Mouse (Mus musculus) intestine, postnatal 0 days (tissue): ENCODE measurements at regions not wholly inside any gene's neighbourhood (a gene's known extent, or its start where the extent isn't known, plus 50 kb on each side); places are given as distances from the start of the nearest gene placed in this dataset.

ENCODE experiments used
- ATAC-seq: fragments of 200-750 bp; cut with Nextera tagmentation; 2 replicates; pipeline ENCODE4 v1.8.0; 2017; ENCODE audit warnings: mild to moderate bottlenecking, moderate TSS enrichment, moderate library complexity
- H3K27ac ChIP-seq: fragments of 300-500 bp; sonication (generic); 2 replicates; pipeline ENCODE4 v1.5.1; 2014; ENCODE audit warnings: mild to moderate bottlenecking, low read depth, low read length, moderate library complexity
- H3K27me3 ChIP-seq: fragments of 300-500 bp; sonication (generic); replicated peaks from 2 replicates; pipeline ENCODE4 v1.6.1; 2014; ENCODE audit warnings: low read length, mixed read lengths; ENCODE audit not compliant: control insufficient read depth, insufficient read depth
- H3K36me3 ChIP-seq: fragments of 300-500 bp; sonication (generic); 2 replicates; pipeline ENCODE4 v1.6.1; 2014; ENCODE audit warnings: mild to moderate bottlenecking, moderate library complexity; ENCODE audit not compliant: control insufficient read depth, insufficient read depth
- H3K4me1 ChIP-seq: fragments of 300-500 bp; sonication (generic); replicated peaks from 2 replicates; pipeline ENCODE4 v1.6.1; 2014; ENCODE audit warnings: antibody characterized with exemption, low read length, mixed read lengths; ENCODE audit not compliant: control insufficient read depth, insufficient read depth
- H3K4me2 ChIP-seq: fragments of 300-500 bp; sonication (generic); replicated peaks from 2 replicates; pipeline ENCODE4 v1.6.1; 2014; ENCODE audit warnings: low read depth, mild to moderate bottlenecking, moderate library complexity
- H3K4me3 ChIP-seq: fragments of 300-500 bp; sonication (generic); 2 replicates; pipeline ENCODE4 v1.5.1; 2014; ENCODE audit warnings: low read depth, low read length
- H3K9ac ChIP-seq: fragments of 300-500 bp; sonication (generic); 2 replicates; pipeline ENCODE4 v1.6.1; 2014; ENCODE audit warnings: mild to moderate bottlenecking, low read depth, low read length
- H3K9me3 ChIP-seq: fragments of 300-500 bp; sonication (generic); 2 replicates; pipeline ENCODE4 v1.6.1; 2016; ENCODE audit warnings: mixed run types; ENCODE audit not compliant: control insufficient read depth
- CTCF ChIP-seq: sonication (generic); IDR thresholded peaks from 2 replicates; pipeline ENCODE4 v1.5.1; 2016; ENCODE audit warnings: low read depth, mild to moderate bottlenecking, control low read depth, antibody characterized with exemption, moderate library complexity
- WGBS: fragments of 180-500 bp; shearing (Covaris S2); extraction: QIAGEN DNeasy Blood & Tissue Kit; methylation state at CpG from one replicate; pipeline ENCODE4 v1.1.7; 2014; 5-methylcytosine and 5-hydroxymethylcytosine counted together

DNA sequence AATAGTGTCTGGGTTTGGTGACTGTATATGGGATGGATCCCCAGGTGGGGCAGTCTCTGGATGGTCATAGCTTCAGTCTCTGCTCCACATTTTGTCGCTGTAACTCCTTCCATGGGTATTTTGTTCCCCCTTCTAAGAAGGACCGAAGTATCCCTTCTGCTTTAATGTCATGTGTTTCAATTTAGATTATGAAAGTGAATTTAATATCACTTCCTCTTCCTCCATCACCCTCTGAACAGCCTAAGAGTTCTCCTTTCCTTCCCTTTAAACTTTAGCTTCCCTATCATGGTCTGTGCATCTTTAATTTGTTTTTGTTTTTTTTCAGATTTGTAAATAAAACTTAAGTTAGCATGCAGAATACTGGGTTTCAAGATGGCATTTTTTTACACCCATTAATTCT is 211.0 kb upstream of the Phyhipl start:
- Histone ChIP-seq H3K27me3 (no peaks in the 10 kb centered on the region), H3K27ac (no peak overlapping the region), H3K36me3 (no peaks in the 10 kb centered on the region), H3K4me1 (no peaks in the 10 kb centered on the region), H3K4me3 (no peak overlapping the region), H3K4me2 (no peak overlapping the region), H3K9ac (no peak overlapping the region), H3K9me3 (no peaks in the 10 kb centered on the region)
- TF ChIP-seq CTCF, result no peak
- ATAC-seq, result no peak
- 85% methylated on average over 2 of the region's 2 CpGs for WGBS

DNA sequence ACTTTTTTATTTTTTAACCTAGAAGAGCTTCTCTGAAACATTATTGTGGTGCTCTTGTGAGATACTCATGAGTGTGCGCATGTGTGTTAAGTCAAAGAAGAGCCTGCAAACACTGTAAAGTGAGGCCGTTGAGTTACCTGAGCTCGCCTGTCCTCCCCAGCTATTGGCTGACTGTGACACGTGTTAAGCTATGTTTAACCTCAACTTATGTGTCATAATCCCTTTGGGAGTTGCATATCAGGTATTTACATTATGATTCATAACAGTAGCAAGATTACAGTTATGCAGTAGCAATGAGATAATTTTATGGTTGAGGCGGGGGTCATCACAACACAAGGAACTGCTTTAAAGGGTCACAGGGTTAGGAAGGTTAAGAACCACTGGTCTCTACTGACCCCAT is 208.9 kb upstream of the Phyhipl start:
- Histone ChIP-seq H3K36me3 (no peaks in the 10 kb centered on the region), H3K4me2 (no peak overlapping the region), H3K27me3 (no peaks in the 10 kb centered on the region), H3K4me1 (no peaks in the 10 kb centered on the region), H3K27ac (no peak overlapping the region), H3K4me3 (no peak overlapping the region), H3K9me3 (no peaks in the 10 kb centered on the region), H3K9ac (no peak overlapping the region)
- no peak for TF ChIP-seq CTCF
- 74% methylated on average over 5 of the region's 5 CpGs for WGBS
- no peak for ATAC-seq

DNA sequence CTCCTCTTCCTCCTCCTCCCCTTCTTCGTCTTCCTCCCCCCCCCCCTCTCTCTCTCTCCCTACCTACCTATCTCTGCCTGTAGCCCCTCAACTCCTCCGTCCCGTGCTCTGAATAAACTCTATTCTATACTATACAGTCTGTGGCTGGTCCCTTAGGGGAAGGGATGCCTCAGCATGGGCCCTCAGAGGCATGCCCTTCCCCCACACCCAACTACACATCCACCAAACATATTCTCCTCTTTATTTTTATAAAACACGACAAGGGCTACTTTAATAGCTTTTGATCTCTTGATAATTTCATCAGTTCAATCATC is 206.2 kb upstream of the Phyhipl start:
- TF ChIP-seq CTCF, result no peak
- WGBS, result 64% methylated on average over 3 of the region's 4 CpGs
- H3K9ac ChIP-seq, result no peak overlapping the region
- no peaks in the 10 kb centered on the region for H3K9me3 ChIP-seq
- no peak overlapping the region for H3K4me2 ChIP-seq
- H3K36me3 ChIP-seq, result no peaks in the 10 kb centered on the region
- no peak for ATAC-seq
- H3K4me3 ChIP-seq, result no peak overlapping the region
- no peaks in the 10 kb centered on the region for H3K27me3 ChIP-seq
- no peak overlapping the region for H3K27ac ChIP-seq
- no peaks in the 10 kb centered on the region for H3K4me1 ChIP-seq

DNA sequence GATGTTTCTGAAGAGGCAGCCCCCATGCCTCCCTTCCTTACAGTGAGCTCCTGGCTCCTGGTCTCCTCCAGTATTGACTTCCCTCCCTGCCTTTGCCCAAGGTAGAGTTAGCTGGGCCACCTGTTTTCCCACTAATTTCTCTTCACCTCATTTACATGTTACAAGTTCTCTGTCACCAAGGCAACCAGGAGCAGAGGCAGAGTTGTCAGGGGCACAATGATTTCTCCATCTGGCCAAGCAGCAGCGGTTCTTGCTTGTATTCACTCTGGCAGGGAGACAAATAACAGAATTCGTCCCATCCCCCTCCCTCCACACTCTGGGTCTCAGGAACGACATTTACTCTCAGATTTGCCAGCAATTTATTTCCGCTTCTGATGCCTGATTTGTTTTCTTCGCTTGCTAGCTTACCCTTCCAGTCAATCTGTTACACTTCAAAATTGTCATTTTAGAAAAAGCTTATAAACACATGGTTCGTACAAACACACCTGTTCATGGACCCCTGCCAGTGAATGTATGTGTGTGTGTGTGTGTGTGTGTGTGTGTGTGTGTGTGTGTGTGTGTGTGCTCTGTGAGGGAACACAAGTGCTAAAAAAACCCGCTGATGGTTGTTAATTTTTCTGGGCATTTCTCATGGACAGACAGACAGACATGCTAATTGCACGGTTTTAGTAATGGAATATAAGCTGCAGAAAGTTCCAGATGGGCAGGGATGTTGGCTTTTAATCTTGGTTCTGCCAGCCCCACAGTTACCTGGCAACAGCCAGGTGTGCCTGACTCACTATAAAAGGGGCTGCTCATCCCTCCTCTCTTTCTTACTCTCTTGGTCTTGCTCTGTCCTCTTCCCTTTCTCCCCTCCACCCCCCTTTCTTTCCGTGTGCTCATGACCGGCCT is 205.6 kb upstream of the Phyhipl start:
- Histone ChIP-seq H3K27me3 (no peaks in the 10 kb centered on the region), H3K36me3 (no peaks in the 10 kb centered on the region), H3K4me3 (no peak overlapping the region), H3K9ac (no peak overlapping the region), H3K9me3 (no peaks in the 10 kb centered on the region), H3K4me1 (no peaks in the 10 kb centered on the region), H3K27ac (no peak overlapping the region), H3K4me2 (no peak overlapping the region)
- no peak for TF ChIP-seq CTCF
- 48% methylated on average over 10 of the region's 10 CpGs for WGBS
- no peak for ATAC-seq

DNA sequence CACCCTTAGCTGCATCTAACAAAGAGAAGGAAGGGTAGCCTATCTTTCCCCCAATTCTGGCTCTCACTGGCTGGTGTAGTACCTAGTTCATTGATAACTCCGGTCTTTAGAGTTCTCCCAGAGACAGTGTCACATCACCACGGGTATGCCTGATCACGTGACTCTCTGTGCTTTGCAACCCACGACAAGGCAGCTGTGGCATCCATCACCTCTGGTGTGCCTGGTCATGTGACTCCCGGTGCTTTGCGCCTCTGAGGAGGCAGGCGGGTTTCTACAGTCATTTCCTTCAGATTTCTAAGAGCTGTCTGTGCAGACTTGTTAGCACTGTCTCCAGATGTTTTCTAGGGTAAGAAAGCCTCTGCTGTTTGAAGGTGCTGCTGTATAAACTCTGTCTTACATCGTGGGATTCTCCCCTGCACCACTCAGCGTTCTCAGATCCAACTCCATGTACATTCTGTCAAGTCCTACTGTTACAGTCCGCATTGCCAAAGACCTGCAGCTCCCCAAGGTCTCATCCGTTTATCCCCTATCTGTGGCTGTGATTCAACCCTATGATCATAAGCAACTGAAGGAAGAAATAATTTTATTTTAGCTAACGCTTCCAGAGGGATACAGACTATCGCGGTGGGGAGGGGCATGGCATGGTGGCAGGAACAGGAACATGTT is 201.5 kb upstream of the Phyhipl start:
- no peaks in the 10 kb centered on the region for H3K9me3 ChIP-seq
- ATAC-seq, result no peak
- H3K4me1 ChIP-seq, result no peaks in the 10 kb centered on the region
- H3K4me2 ChIP-seq, result no peak overlapping the region
- no peak overlapping the region for H3K9ac ChIP-seq
- TF ChIP-seq CTCF, result no peak
- no peaks in the 10 kb centered on the region for H3K36me3 ChIP-seq
- H3K27ac ChIP-seq, result no peak overlapping the region
- H3K4me3 ChIP-seq, result no peak overlapping the region
- no peaks in the 10 kb centered on the region for H3K27me3 ChIP-seq
- WGBS, result 72% methylated on average over 14 of the region's 14 CpGs

DNA sequence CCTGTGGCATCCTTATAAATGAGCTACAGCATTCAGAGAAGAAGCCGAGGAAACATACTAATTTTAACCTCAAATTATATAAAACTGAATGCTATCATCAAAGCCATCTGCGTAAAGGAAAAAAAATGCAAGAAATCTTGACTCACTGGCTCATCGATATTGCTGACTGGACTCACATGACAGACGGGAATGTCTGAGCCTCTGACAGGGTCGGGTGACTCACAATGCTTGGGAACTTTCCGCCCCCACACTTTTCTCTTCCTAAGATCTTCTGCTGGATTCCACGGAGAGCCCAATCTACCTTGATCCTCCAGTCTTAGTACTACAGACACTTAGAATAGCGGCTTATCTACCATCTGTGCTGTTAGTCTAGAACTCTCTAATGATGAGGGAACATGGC is 200.2 kb upstream of the Phyhipl start:
- Histone ChIP-seq H3K4me1 (no peaks in the 10 kb centered on the region), H3K4me3 (no peak overlapping the region), H3K36me3 (no peaks in the 10 kb centered on the region), H3K9ac (no peak overlapping the region), H3K27ac (no peak overlapping the region), H3K4me2 (no peak overlapping the region), H3K27me3 (no peaks in the 10 kb centered on the region), H3K9me3 (no peaks in the 10 kb centered on the region)
- WGBS, result 87% methylated on average over 8 of the region's 8 CpGs
- no peak for TF ChIP-seq CTCF
- no peak for ATAC-seq
